Mouse (Mus musculus) spleen, postnatal 0 days (tissue): Measurements from ENCODE around the gene Tes. TPM values are rescaled to one million over a fixed set of nuclear protein-coding genes. Genes with fewer than 3 reads are reported as not detected.

Experiments
- polyA plus RNA-seq: library from polyadenylated mRNA; unstranded; fragments of >200 nt; fragmentation: Nextera tagmentation; extraction: Ambion mirVana; gene quantifications from 2 replicates; pipeline ENCODE4 v1.2.1, GENCODE M21; 2015

The Tes gene
- polyA plus RNA-seq, result 12.5 and 14.5 TPM in 2 replicates

GRCm38 (mm10) chr6:17064936-17065790, at the start of gene Tes:
TSS of gene Tes (plus strand) at chr6:17065149.

Other genes with a start within 250 kb of the Tes start
- gene Tfec, start 166.7 kb upstream of the Tes start, polyA plus RNA-seq, result 4.0 and 5.2 TPM in 2 replicates
- 13.0 and 15.5 TPM in 2 replicates for gene Cav2, start 216.0 kb downstream of the Tes start, polyA plus RNA-seq
- gene Cav1, start 241.2 kb downstream of the Tes start, polyA plus RNA-seq, result 85.8 and 109 TPM in 2 replicates